Mouse (Mus musculus) gastrocnemius, postnatal 14 days (tissue): ENCODE results near the gene Txndc8. TPM values are rescaled to one million over a fixed set of nuclear protein-coding genes. Genes with fewer than 3 reads are reported as not detected.

Experiments
- DNase-seq: peaks from one replicate; pipeline ENCODE4 v3.0.0; 2021; ENCODE audit warnings: mixed read lengths
- intact Hi-C: fragments of 180-260 bp; cut with DNase I; formaldehyde crosslinking; loops from one replicate; pipeline ENCODE4 v1.15.1; 2025; ENCODE audit warnings: low total_unique reads
- long read RNA-seq, 2 experiments: library from polyadenylated mRNA; stranded (forward); transcript quantifications; one replicate each; pipeline ENCODE4 v2.0.0; 2021
- total RNA-seq, 2 experiments: library from RNA; stranded (reverse); gene quantifications; 2 replicates each; pipeline ENCODE4 v1.2.3; 2021

Txndc8 gene
- not detected for total RNA-seq
- long read RNA-seq, experiment 1 = 0 reads
- long read RNA-seq, experiment 2 = 0 reads

- intact Hi-C loops = no loop called here
These were observed at the start of gene Txndc8 for GRCm38 (mm10) chr4:58009024-58009423. TSS of gene Txndc8 (minus strand) at chr4:58009124.

GRCm38 (mm10) chr4:58055653-58056052 lies 46.7 kb upstream of the Txndc8 start:
- intact Hi-C loops = no loop called here
- no peak for DNase-seq

More at GRCm38 (mm10) chr4:58009024-58009423, at the start of gene Txndc8:
- DNase-seq = no peak

GRCm38 (mm10) chr4:58054441-58054840 lies 45.5 kb upstream of the Txndc8 start:
- DNase-seq = no peak
- intact Hi-C loops = no loop called here

- intact Hi-C loops = no loop called here
- no peak for DNase-seq
These were observed 41.8 kb upstream of the Txndc8 start for GRCm38 (mm10) chr4:58050746-58051145.

- intact Hi-C loops = no loop called here
- no peak for DNase-seq
These were observed 41.4 kb upstream of the Txndc8 start for GRCm38 (mm10) chr4:58050276-58050675.

GRCm38 (mm10) chr4:58044833-58045232 lies 35.9 kb upstream of the Txndc8 start:
- DNase-seq = no peak
- intact Hi-C loops = no loop called here

- intact Hi-C loops = no loop called here
- DNase-seq = no peak
These were observed 35.4 kb upstream of the Txndc8 start for GRCm38 (mm10) chr4:58044356-58044755.

GRCm38 (mm10) chr4:58040093-58040492 lies 31.2 kb upstream of the Txndc8 start:
- intact Hi-C loops = no loop called here
- no peak for DNase-seq

- intact Hi-C loops = no loop called here
- no peak for DNase-seq
These were observed 28.3 kb upstream of the Txndc8 start for GRCm38 (mm10) chr4:58037096-58037705.

- DNase-seq = no peak
- intact Hi-C loops = no loop called here
These were observed 25.7 kb upstream of the Txndc8 start for GRCm38 (mm10) chr4:58034663-58035062.

GRCm38 (mm10) chr4:58032714-58033113 lies 23.8 kb upstream of the Txndc8 start:
- no peak for DNase-seq
- intact Hi-C loops = no loop called here

GRCm38 (mm10) chr4:58003501-58003900 lies 5.4 kb downstream of the Txndc8 start:
- intact Hi-C loops = no loop called here
- DNase-seq = no peak

GRCm38 (mm10) chr4:57991425-57991824 lies 17.5 kb downstream of the Txndc8 start:
- intact Hi-C loops = no loop called here
- DNase-seq = no peak

- DNase-seq = no peak
- intact Hi-C loops = no loop called here
These were observed 34.4 kb downstream of the Txndc8 start for GRCm38 (mm10) chr4:57974400-57975117.

- intact Hi-C loops = no loop called here
- no peak for DNase-seq
These were observed 35.2 kb downstream of the Txndc8 start for GRCm38 (mm10) chr4:57973592-57974268.

- no peak for DNase-seq
- intact Hi-C loops = no loop called here
These were observed 38.6 kb downstream of the Txndc8 start for GRCm38 (mm10) chr4:57970285-57970684.

- intact Hi-C loops = no loop called here
- no peak for DNase-seq
These were observed 41.7 kb downstream of the Txndc8 start for GRCm38 (mm10) chr4:57967195-57967594.

GRCm38 (mm10) chr4:57965516-57965915 lies 43.4 kb downstream of the Txndc8 start:
- intact Hi-C loops = no loop called here
- DNase-seq = no peak

GRCm38 (mm10) chr4:57964143-57964542 lies 44.8 kb downstream of the Txndc8 start:
- intact Hi-C loops = no loop called here
- DNase-seq = no peak

- intact Hi-C loops = no loop called here
- no peak for DNase-seq
These were observed 49.9 kb downstream of the Txndc8 start for GRCm38 (mm10) chr4:57959056-57959455.

- intact Hi-C loops = no loop called here
- DNase-seq = no peak
These were observed 50.8 kb downstream of the Txndc8 start for GRCm38 (mm10) chr4:57958098-57958497.
